Mouse (Mus musculus) ES-E14 (cell line): ENCODE measurements around the gene Vcpkmt. TPM values are rescaled to one million over a fixed set of nuclear protein-coding genes. Genes with fewer than 3 reads are reported as not detected.

Experiments
- DNase-seq: peaks from one replicate; pipeline ENCODE4 v3.0.0-alpha.2; 2013; ENCODE audit warnings: low read depth, low spot score
- H3K27ac ChIP-seq: 2 replicates; pipeline ENCODE4 v1.5.1; 2012; ENCODE audit warnings: low read depth, mild to moderate bottlenecking, low read length, moderate library complexity, mixed read lengths; ENCODE audit not compliant: poor library complexity, insufficient read depth, severe bottlenecking
- H3K36me3 ChIP-seq: 2 replicates; pipeline ENCODE4 v1.6.1; 2012; ENCODE audit warnings: mild to moderate bottlenecking, low read length, moderate library complexity, mixed read lengths; ENCODE audit not compliant: control insufficient read depth, poor library complexity, insufficient read depth, severe bottlenecking
- H3K4me1 ChIP-seq, 2 experiments: fragments of 150-350 bp in 1 of 2; sonication (generic) in 1 of 2; 2 replicates each; pipeline ENCODE4 v1.6.1; 2012; ENCODE audit warnings: low read length in 2 of 2, mild to moderate bottlenecking in 1 of 2, mixed read lengths in 1 of 2; ENCODE audit not compliant: control insufficient read depth in 2 of 2, insufficient read depth in 2 of 2, poor library complexity in 1 of 2
- H3K4me3 ChIP-seq, 2 experiments: fragments of 150-350 bp in 1 of 2; sonication (generic) in 1 of 2; 2 replicates each; pipeline ENCODE4 v1.5.1; 2012; ENCODE audit warnings: low read length in 2 of 2, low read depth in 1 of 2, mild to moderate bottlenecking in 1 of 2, mixed read lengths in 1 of 2; ENCODE audit not compliant: insufficient read depth in 1 of 2, poor library complexity in 1 of 2, severe bottlenecking in 1 of 2
- H3K9ac ChIP-seq: 2 replicates; pipeline ENCODE4 v1.6.1; 2012; ENCODE audit warnings: low read depth, mild to moderate bottlenecking, low read length, mixed read lengths; ENCODE audit not compliant: poor library complexity, insufficient read depth, severe bottlenecking
- H3K9me3 ChIP-seq: fragments of 150-350 bp; sonication (generic); 2 replicates; pipeline ENCODE4 v1.6.1; 2012; ENCODE audit warnings: low read depth, mild to moderate bottlenecking, low read length; ENCODE audit not compliant: control insufficient read depth, insufficient read depth
- CHD2 ChIP-seq: IDR thresholded peaks from 2 replicates; pipeline ENCODE4 v1.6.1; 2014; ENCODE audit warnings: mild to moderate bottlenecking, low read depth, low read length, inconsistent platforms
- HCFC1 ChIP-seq: IDR thresholded peaks from 2 replicates; pipeline ENCODE4 v1.6.1; 2012; ENCODE audit warnings: low read length, inconsistent platforms, borderline replicate concordance; ENCODE audit not compliant: insufficient read depth
- MAFK ChIP-seq: IDR thresholded peaks from 2 replicates; pipeline ENCODE4 v1.6.1; 2014; ENCODE audit warnings: mild to moderate bottlenecking, low read depth, low read length, inconsistent platforms; ENCODE audit not compliant: insufficient read depth
- ZC3H11A ChIP-seq: IDR thresholded peaks from 2 replicates; pipeline ENCODE4 v1.6.1; 2012; ENCODE audit warnings: low read depth, mild to moderate bottlenecking, inconsistent platforms, low read length, borderline replicate concordance
- ZNF384 ChIP-seq: IDR thresholded peaks from 2 replicates; pipeline ENCODE4 v1.6.1; 2012; ENCODE audit warnings: low read depth, low read length, inconsistent platforms
- in situ Hi-C, 2 experiments: fragments of 600-800 bp; cut with MboI; formaldehyde crosslinking; loops; one replicate each; pipeline ENCODE4 v1.15.1; 2025; ENCODE audit warnings: low sequenced_read_pairs in 2 of 2, inconsistent platforms in 1 of 2; ENCODE audit not compliant: unreplicated experiment in 2 of 2
- total RNA-seq: library from RNA; depleted of rRNA; stranded (reverse); fragments of 300-350 nt; gene quantifications from 2 replicates; pipeline ENCODE4 v1.2.3, GENCODE M21; 2012

Vcpkmt gene
- total RNA-seq, 1 experiment, result 7.5 TPM

- in situ Hi-C loops, result no loop called here
- DNase-seq, result no peak
- peak overlapping the region; percentile 11 to 39; a peak in 3 of 4 replicates for H3K4me3 ChIP-seq
- 0 out of 2 replicates have a peak overlapping the region, but pooled peaks have one; percentile 3 for H3K9ac ChIP-seq
- no peaks in the 10 kb centered on the region for H3K9me3 ChIP-seq
- no peaks in the 10 kb centered on the region for H3K36me3 ChIP-seq
- peaks cover 0 to 8% of the 10 kb centered on the region in 2 experiments; a peak in 1 of 4 replicates for H3K4me1 ChIP-seq
- no peak for TF ChIP-seq CHD2
- TF ChIP-seq ZC3H11A, result no peak
- TF ChIP-seq HCFC1, result no peak
- no peak for TF ChIP-seq MAFK
- TF ChIP-seq ZNF384, result no peak
- no peak overlapping the region for H3K27ac ChIP-seq
These were observed 45.0 kb downstream of the Vcpkmt start for GRCm38 (mm10) chr12:69537675-69538361.

- Histone ChIP-seq H3K4me1 (peaks cover 0 to 8% of the 10 kb centered on the region in 2 experiments; a peak in 1 of 4 replicates), H3K27ac (no peak overlapping the region), H3K36me3 (no peaks in the 10 kb centered on the region), H3K4me3 (peak overlapping the region in 1 of 2 experiments; percentile 39; a peak in 1 of 4 replicates), H3K9me3 (no peaks in the 10 kb centered on the region), H3K9ac (no peak overlapping the region)
- TF ChIP-seq ZNF384 (no peak), HCFC1 (no peak), MAFK (no peak), CHD2 (no peak), ZC3H11A (no peak)
- no peak for DNase-seq
- in situ Hi-C loops, result no loop called here
These were observed 45.6 kb downstream of the Vcpkmt start for GRCm38 (mm10) chr12:69537243-69537674.

- in situ Hi-C loops, result no loop called here
- H3K36me3 ChIP-seq, result no peaks in the 10 kb centered on the region
- TF ChIP-seq HCFC1 (no peak), ZC3H11A (no peak), ZNF384 (no peak), MAFK (no peak), CHD2 (no peak)
- H3K4me3 ChIP-seq, result no peak overlapping the region
- no peaks in the 10 kb centered on the region for H3K9me3 ChIP-seq
- H3K4me1 ChIP-seq, result peaks cover 0 to 8% of the 10 kb centered on the region in 2 experiments; a peak in 1 of 4 replicates
- DNase-seq, result no peak
- no peak overlapping the region for H3K27ac ChIP-seq
- no peak overlapping the region for H3K9ac ChIP-seq
These were observed 46.1 kb downstream of the Vcpkmt start for GRCm38 (mm10) chr12:69536616-69537242.

- DNase-seq, result no peak
- no peaks in the 10 kb centered on the region for H3K9me3 ChIP-seq
- no peaks in the 10 kb centered on the region for H3K36me3 ChIP-seq
- H3K4me1 ChIP-seq, result peaks cover 0 to 7% of the 10 kb centered on the region in 2 experiments; a peak in 1 of 4 replicates
- TF ChIP-seq ZC3H11A (no peak), CHD2 (no peak), MAFK (no peak), ZNF384 (no peak), HCFC1 (no peak)
- H3K27ac ChIP-seq, result no peak overlapping the region
- in situ Hi-C loops, result no loop called here
- no peak overlapping the region for H3K9ac ChIP-seq
- no peak overlapping the region for H3K4me3 ChIP-seq
These were observed 49.6 kb downstream of the Vcpkmt start for GRCm38 (mm10) chr12:69533237-69533636.
